Mouse (Mus musculus) intestine, postnatal 0 days (tissue): ENCODE measurements around the gene 4931414P19Rik. TPM values are rescaled to one million over a fixed set of nuclear protein-coding genes. Genes with fewer than 3 reads are reported as not detected.

Experiments
- ATAC-seq: fragments of 200-750 bp; cut with Nextera tagmentation; 2 replicates; pipeline ENCODE4 v1.8.0; 2017; ENCODE audit warnings: mild to moderate bottlenecking, moderate TSS enrichment, moderate library complexity
- H3K27ac ChIP-seq: fragments of 300-500 bp; sonication (generic); 2 replicates; pipeline ENCODE4 v1.5.1; 2014; ENCODE audit warnings: mild to moderate bottlenecking, low read depth, low read length, moderate library complexity
- H3K27me3 ChIP-seq: fragments of 300-500 bp; sonication (generic); replicated peaks from 2 replicates; pipeline ENCODE4 v1.6.1; 2014; ENCODE audit warnings: low read length, mixed read lengths; ENCODE audit not compliant: control insufficient read depth, insufficient read depth
- H3K36me3 ChIP-seq: fragments of 300-500 bp; sonication (generic); 2 replicates; pipeline ENCODE4 v1.6.1; 2014; ENCODE audit warnings: mild to moderate bottlenecking, moderate library complexity; ENCODE audit not compliant: control insufficient read depth, insufficient read depth
- H3K4me1 ChIP-seq: fragments of 300-500 bp; sonication (generic); replicated peaks from 2 replicates; pipeline ENCODE4 v1.6.1; 2014; ENCODE audit warnings: antibody characterized with exemption, low read length, mixed read lengths; ENCODE audit not compliant: control insufficient read depth, insufficient read depth
- H3K4me2 ChIP-seq: fragments of 300-500 bp; sonication (generic); replicated peaks from 2 replicates; pipeline ENCODE4 v1.6.1; 2014; ENCODE audit warnings: low read depth, mild to moderate bottlenecking, moderate library complexity
- H3K4me3 ChIP-seq: fragments of 300-500 bp; sonication (generic); 2 replicates; pipeline ENCODE4 v1.5.1; 2014; ENCODE audit warnings: low read depth, low read length
- H3K9ac ChIP-seq: fragments of 300-500 bp; sonication (generic); 2 replicates; pipeline ENCODE4 v1.6.1; 2014; ENCODE audit warnings: mild to moderate bottlenecking, low read depth, low read length
- H3K9me3 ChIP-seq: fragments of 300-500 bp; sonication (generic); 2 replicates; pipeline ENCODE4 v1.6.1; 2016; ENCODE audit warnings: mixed run types; ENCODE audit not compliant: control insufficient read depth
- CTCF ChIP-seq: sonication (generic); IDR thresholded peaks from 2 replicates; pipeline ENCODE4 v1.5.1; 2016; ENCODE audit warnings: low read depth, mild to moderate bottlenecking, control low read depth, antibody characterized with exemption, moderate library complexity
- WGBS: fragments of 180-500 bp; shearing (Covaris S2); extraction: QIAGEN DNeasy Blood & Tissue Kit; methylation state at CpG from one replicate; pipeline ENCODE4 v1.1.7; 2014; 5-methylcytosine and 5-hydroxymethylcytosine counted together
- polyA plus RNA-seq: library from polyadenylated mRNA; unstranded; fragments of >200 nt; fragmentation: Nextera tagmentation; extraction: Ambion mirVana; gene quantifications from 2 replicates; pipeline ENCODE4 v1.2.1, GENCODE M21; 2015

The 4931414P19Rik gene
- polyA plus RNA-seq, 1 experiment from 2014 or later = 2.9 TPM

- Histone ChIP-seq H3K9me3 (no peaks in the 10 kb centered on the region), H3K4me3 (no peak overlapping the region), H3K9ac (no peak overlapping the region), H3K4me2 (no peak overlapping the region), H3K27ac (no peak overlapping the region), H3K4me1 (no peaks in the 10 kb centered on the region), H3K27me3 (no peaks in the 10 kb centered on the region), H3K36me3 (peaks cover 80% of the 10 kb centered on the region)
- 90% methylated on average over 8 of the region's 8 CpGs for WGBS
- ATAC-seq = no peak
- peak; percentile 62 for TF ChIP-seq CTCF
Measured at GRCm38 (mm10) chr14:54646898-54647636, 41.3 kb upstream of the 4931414P19Rik start.

GRCm38 (mm10) chr14:54646455-54646854 is 40.7 kb upstream of the 4931414P19Rik start:
- WGBS = 91% methylated on average over 17 of the region's 17 CpGs
- Histone ChIP-seq H3K36me3 (peaks cover 80% of the 10 kb centered on the region), H3K4me2 (no peak overlapping the region), H3K27me3 (no peaks in the 10 kb centered on the region), H3K9ac (no peak overlapping the region), H3K4me3 (no peak overlapping the region), H3K4me1 (no peaks in the 10 kb centered on the region), H3K27ac (no peak overlapping the region; the same call in 1 of the 2 replicates), H3K9me3 (no peaks in the 10 kb centered on the region)
- ATAC-seq = no peak
- TF ChIP-seq CTCF = no peak

- Histone ChIP-seq H3K9me3 (no peaks in the 10 kb centered on the region), H3K9ac (no peak overlapping the region), H3K4me1 (no peaks in the 10 kb centered on the region; the same call in 1 of the 2 replicates), H3K4me2 (no peak overlapping the region), H3K27ac (no peak overlapping the region), H3K27me3 (no peaks in the 10 kb centered on the region), H3K4me3 (no peak overlapping the region), H3K36me3 (peaks cover 64% of the 10 kb centered on the region)
- no peak for TF ChIP-seq CTCF
- no peak for ATAC-seq
- 89% methylated on average over 9 of the region's 9 CpGs for WGBS
Measured at GRCm38 (mm10) chr14:54644294-54644693, 38.5 kb upstream of the 4931414P19Rik start.

- Histone ChIP-seq H3K36me3 (peaks cover 55% of the 10 kb centered on the region), H3K4me2 (no peak overlapping the region), H3K4me1 (no peaks in the 10 kb centered on the region; the same call in 1 of the 2 replicates), H3K9me3 (no peaks in the 10 kb centered on the region), H3K27me3 (no peaks in the 10 kb centered on the region), H3K4me3 (no peak overlapping the region), H3K27ac (no peak overlapping the region), H3K9ac (no peak overlapping the region)
- no peak for TF ChIP-seq CTCF
- 78% methylated on average over 2 of the region's 2 CpGs for WGBS
- no peak for ATAC-seq
Measured at GRCm38 (mm10) chr14:54643011-54643410, 37.2 kb upstream of the 4931414P19Rik start.

- 85% methylated on average over 25 of the region's 25 CpGs for WGBS
- Histone ChIP-seq H3K9ac (no peak overlapping the region), H3K36me3 (peaks cover 48% of the 10 kb centered on the region), H3K27ac (no peak overlapping the region), H3K4me1 (no peaks in the 10 kb centered on the region; the same call in 1 of the 2 replicates), H3K4me2 (no peak overlapping the region), H3K4me3 (no peak overlapping the region), H3K27me3 (no peaks in the 10 kb centered on the region), H3K9me3 (no peaks in the 10 kb centered on the region)
- no peak for ATAC-seq
- TF ChIP-seq CTCF = no peak
Measured at GRCm38 (mm10) chr14:54642224-54642944, 36.6 kb upstream of the 4931414P19Rik start.

DNA sequence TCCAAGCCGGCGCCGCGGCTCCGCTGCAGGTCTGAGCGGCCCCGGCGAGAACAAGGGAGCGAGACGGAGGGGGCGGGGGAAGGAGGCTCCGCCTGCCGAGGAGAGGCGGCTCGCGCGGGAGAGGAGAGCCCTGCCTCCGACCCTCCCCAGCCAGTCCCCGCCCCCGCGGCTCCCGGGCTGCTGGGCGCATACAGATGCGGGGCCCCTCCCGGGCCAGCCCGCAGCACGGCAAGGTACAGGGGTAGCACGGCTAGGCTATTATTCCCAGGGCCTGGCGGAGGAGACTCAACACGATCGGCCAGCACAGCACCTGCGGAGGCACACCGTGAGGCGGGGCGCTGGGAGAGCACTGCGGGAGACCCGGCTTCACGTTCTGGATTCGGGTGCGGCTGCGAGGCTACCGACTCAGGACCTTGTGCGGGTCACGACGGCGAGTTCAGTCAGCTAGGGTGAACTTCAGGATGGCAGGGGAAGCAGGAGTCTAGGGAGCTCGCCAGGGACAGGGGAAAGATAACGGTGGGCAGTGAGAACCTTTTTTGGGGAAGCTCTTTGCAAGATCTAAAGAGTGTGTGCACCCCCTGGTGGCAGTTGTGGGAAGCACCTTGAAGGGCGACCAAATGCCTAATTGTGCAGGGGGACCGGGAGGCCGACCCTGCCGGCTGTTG is 35.6 kb upstream of the 4931414P19Rik start, which contains the start of gene Cdh24:
Cdh24 (minus strand) TSS at position 60 of the 665 bp plus-strand sequence.
- H3K27me3 ChIP-seq = no peaks in the 10 kb centered on the region
- under 1% methylated on average over 52 of the region's 52 CpGs for WGBS

More for the DNA sequence above, 35.6 kb upstream of the 4931414P19Rik start, which contains the start of gene Cdh24:
- ATAC-seq = peak; percentile 87
- Histone ChIP-seq H3K27ac (peak within 1 kb of the TSS; percentile 50; the same call in 1 of the 2 replicates), H3K36me3 (peaks cover 44% of the 10 kb centered on the region), H3K9ac (peak within 1 kb of the TSS; percentile 71), H3K4me1 (no peaks in the 10 kb centered on the region; the same call in 1 of the 2 replicates), H3K9me3 (no peaks in the 10 kb centered on the region), H3K4me3 (peak within 1 kb of the TSS; percentile 68), H3K4me2 (peak within 1 kb of the TSS; percentile 99)
- TF ChIP-seq CTCF = peak; percentile 92
